Mouse (Mus musculus) forebrain, postnatal 0 days (tissue): ENCODE results near the gene Arhgap6. TPM values are rescaled to one million over a fixed set of nuclear protein-coding genes. Genes with fewer than 3 reads are reported as not detected.
A peak's percentile ranks its signal among the peaks of the same experiment; 100 is the strongest.

ENCODE experiments used
- ATAC-seq: fragments of 200-750 bp; cut with Nextera tagmentation; 2 replicates; pipeline ENCODE4 v1.8.0; 2017; ENCODE audit warnings: mild to moderate bottlenecking, moderate library complexity
- DNase-seq: peaks from one replicate; pipeline ENCODE4 v3.0.0-alpha.2; 2015
- H3K27ac ChIP-seq: fragments of 300-500 bp; sonication (generic); 2 replicates; pipeline ENCODE4 v1.5.1; 2014; ENCODE audit warnings: low read depth, mild to moderate bottlenecking, antibody characterized with exemption, low read length, moderate library complexity, mixed read lengths
- H3K27me3 ChIP-seq: fragments of 300-500 bp; sonication (generic); 2 replicates; pipeline ENCODE4 v1.6.1; 2014; ENCODE audit warnings: mild to moderate bottlenecking, low read length, mixed read lengths; ENCODE audit not compliant: insufficient read depth
- H3K36me3 ChIP-seq: fragments of 300-500 bp; sonication (generic); 2 replicates; pipeline ENCODE4 v1.6.1; 2014; ENCODE audit warnings: mild to moderate bottlenecking, moderate library complexity; ENCODE audit not compliant: insufficient read depth
- H3K4me1 ChIP-seq: fragments of 300-500 bp; sonication (generic); 2 replicates; pipeline ENCODE4 v1.6.1; 2014; ENCODE audit warnings: antibody characterized with exemption; ENCODE audit not compliant: insufficient read depth
- H3K4me2 ChIP-seq: fragments of 300-500 bp; sonication (generic); 2 replicates; pipeline ENCODE4 v1.6.1; 2014; ENCODE audit warnings: low read depth, mild to moderate bottlenecking, moderate library complexity
- H3K4me3 ChIP-seq: fragments of 300-500 bp; sonication (generic); 2 replicates; pipeline ENCODE4 v1.5.1; 2014; ENCODE audit warnings: low read depth, low read length, mixed read lengths
- H3K9ac ChIP-seq: fragments of 300-500 bp; sonication (generic); 2 replicates; pipeline ENCODE4 v1.6.1; 2014; ENCODE audit warnings: mild to moderate bottlenecking
- H3K9me3 ChIP-seq: fragments of 300-500 bp; sonication (generic); 2 replicates; pipeline ENCODE4 v1.6.1; 2016; ENCODE audit warnings: low read length
- CTCF ChIP-seq: sonication (generic); IDR thresholded peaks from 2 replicates; pipeline ENCODE4 v1.5.1; 2016; ENCODE audit warnings: antibody characterized with exemption, control low read depth, low read depth
- WGBS: fragments of 180-500 bp; shearing (Covaris S2); extraction: QIAGEN DNeasy Blood & Tissue Kit; methylation state at CpG from one replicate; pipeline ENCODE4 v1.1.7; 2014; 5-methylcytosine and 5-hydroxymethylcytosine counted together
- polyA plus RNA-seq: library from polyadenylated mRNA; unstranded; fragments of >200 nt; fragmentation: Nextera tagmentation; extraction: Ambion mirVana; gene quantifications from 2 replicates; pipeline ENCODE4 v1.2.1, GENCODE M21; 2015
- total RNA-seq: library from RNA; depleted of rRNA; stranded (reverse); fragments of >200 nt; gene quantifications from 2 replicates; pipeline ENCODE4 v1.2.3, GENCODE M21; 2014

Arhgap6 gene
- total and polyA plus RNA-seq, 2 experiments from 2014 or later = 1.3 to 4.0 TPM

DNA sequence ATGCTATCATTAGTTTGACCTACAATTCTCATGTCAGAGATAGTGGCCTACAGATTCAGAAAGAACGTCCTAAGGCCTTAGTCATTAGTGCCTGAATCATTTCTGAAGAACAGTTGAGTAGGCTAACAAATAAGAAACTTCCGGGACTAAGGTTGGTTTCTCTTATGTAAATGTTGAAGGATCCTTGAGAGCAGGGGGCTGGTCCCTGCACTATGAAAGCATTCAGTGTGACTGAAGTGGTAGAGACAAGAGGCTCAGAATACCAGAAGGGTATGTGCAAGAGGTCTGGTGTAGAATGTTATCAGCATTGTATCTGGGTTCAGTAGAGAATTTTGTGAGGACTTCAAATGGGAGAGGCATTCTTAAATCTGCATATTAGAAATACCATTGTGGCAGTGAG, 185.5 kb downstream of the Arhgap6 start:
- no peak overlapping the region for H3K4me3 ChIP-seq
- no peaks in the 10 kb centered on the region for H3K9me3 ChIP-seq
- no peak for TF ChIP-seq CTCF
- H3K4me1 ChIP-seq = no peaks in the 10 kb centered on the region
- no peak overlapping the region for H3K4me2 ChIP-seq
- H3K9ac ChIP-seq = no peak overlapping the region
- no peak overlapping the region for H3K27ac ChIP-seq
- H3K36me3 ChIP-seq = no peaks in the 10 kb centered on the region
- DNase-seq (no peak), ATAC-seq (no peak)
- no peaks in the 10 kb centered on the region for H3K27me3 ChIP-seq
- WGBS = 78% methylated on average over 2 of the region's 2 CpGs

DNA sequence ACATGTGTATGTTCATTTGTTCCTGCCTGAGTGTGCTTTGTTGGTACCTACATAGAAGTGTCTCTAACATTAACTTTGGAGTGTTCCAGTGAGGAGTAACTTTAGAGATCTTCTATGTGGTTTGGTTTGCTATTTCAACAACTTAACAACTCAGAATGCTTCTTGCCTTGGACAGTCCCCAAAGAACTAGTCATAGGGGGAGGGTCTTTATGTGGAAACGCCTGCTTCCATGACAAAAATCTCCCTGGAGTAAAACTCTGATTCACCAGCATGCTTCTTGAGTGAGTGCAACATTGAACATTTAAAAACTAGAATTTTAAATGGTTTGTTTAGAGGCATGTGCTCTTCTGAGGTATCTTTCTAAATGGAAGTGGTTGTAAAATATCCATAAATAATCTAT, 212.2 kb downstream of the Arhgap6 start:
- WGBS = 62% methylated on average over 1 of the region's 1 CpGs

DNA sequence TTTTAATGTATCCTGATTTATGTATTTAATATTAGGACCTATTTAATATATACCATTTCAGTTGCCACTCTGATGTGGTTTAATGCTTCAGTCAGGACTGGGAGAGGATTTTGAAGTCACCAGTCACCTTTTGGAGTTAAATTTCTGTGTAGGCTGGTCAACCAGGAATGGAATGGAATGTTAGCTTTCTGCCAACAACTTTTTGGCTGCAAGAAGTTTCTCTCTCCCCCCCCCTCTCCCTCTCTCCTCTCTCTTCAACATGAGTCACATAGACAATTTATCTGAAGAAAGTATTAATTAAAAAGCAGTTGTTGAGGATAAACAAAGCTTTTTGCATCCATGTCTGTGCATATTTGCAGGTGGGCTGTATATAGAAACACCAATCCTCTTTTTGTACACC, 217.8 kb downstream of the Arhgap6 start:
- no peak for DNase-seq
- H3K4me1 ChIP-seq = no peaks in the 10 kb centered on the region
- H3K9me3 ChIP-seq = no peaks in the 10 kb centered on the region
- no peak for ATAC-seq
- no peak overlapping the region for H3K4me3 ChIP-seq
- H3K36me3 ChIP-seq = no peaks in the 10 kb centered on the region
- H3K27ac ChIP-seq = no peak overlapping the region
- no peak overlapping the region for H3K9ac ChIP-seq
- no peak for TF ChIP-seq CTCF
- no peaks in the 10 kb centered on the region for H3K27me3 ChIP-seq
- H3K4me2 ChIP-seq = no peak overlapping the region

More for the DNA sequence above, 212.2 kb downstream of the Arhgap6 start:
- no peaks in the 10 kb centered on the region for H3K4me1 ChIP-seq
- no peaks in the 10 kb centered on the region for H3K36me3 ChIP-seq
- H3K9me3 ChIP-seq = no peaks in the 10 kb centered on the region
- DNase-seq (no peak), ATAC-seq (no peak)
- no peak overlapping the region for H3K9ac ChIP-seq
- H3K27me3 ChIP-seq = no peaks in the 10 kb centered on the region
- no peak overlapping the region for H3K4me2 ChIP-seq
- TF ChIP-seq CTCF = no peak
- H3K4me3 ChIP-seq = no peak overlapping the region
- no peak overlapping the region for H3K27ac ChIP-seq

DNA sequence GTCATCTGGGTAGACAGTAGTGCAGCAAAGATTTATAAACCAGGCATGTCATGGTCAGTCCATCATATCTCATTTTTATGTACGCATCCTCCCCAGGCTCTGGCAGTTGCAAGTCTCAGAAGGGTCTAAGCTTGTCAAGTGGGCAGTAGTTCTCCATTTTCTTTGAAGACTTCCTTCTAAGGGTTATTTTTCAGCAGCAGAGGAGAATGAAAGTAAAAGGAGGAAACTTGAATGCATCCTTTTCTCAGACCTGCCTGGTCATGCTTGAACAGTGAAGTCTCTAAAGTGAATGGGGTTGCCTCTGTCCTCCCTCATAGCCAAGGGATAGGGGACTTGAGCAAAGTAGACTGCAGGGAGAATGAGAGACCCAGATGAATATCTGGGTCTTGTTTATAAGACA, 239.5 kb downstream of the Arhgap6 start:
- DNase-seq = no peak
- H3K4me3 ChIP-seq = no peak overlapping the region
- 97% methylated on average over 1 of the region's 1 CpGs for WGBS
- ATAC-seq = no peak
- no peak overlapping the region for H3K4me2 ChIP-seq
- no peaks in the 10 kb centered on the region for H3K36me3 ChIP-seq
- no peak overlapping the region for H3K9ac ChIP-seq
- H3K27me3 ChIP-seq = no peaks in the 10 kb centered on the region
- no peaks in the 10 kb centered on the region for H3K4me1 ChIP-seq
- H3K27ac ChIP-seq = no peak overlapping the region
- no peak for TF ChIP-seq CTCF
- no peaks in the 10 kb centered on the region for H3K9me3 ChIP-seq

DNA sequence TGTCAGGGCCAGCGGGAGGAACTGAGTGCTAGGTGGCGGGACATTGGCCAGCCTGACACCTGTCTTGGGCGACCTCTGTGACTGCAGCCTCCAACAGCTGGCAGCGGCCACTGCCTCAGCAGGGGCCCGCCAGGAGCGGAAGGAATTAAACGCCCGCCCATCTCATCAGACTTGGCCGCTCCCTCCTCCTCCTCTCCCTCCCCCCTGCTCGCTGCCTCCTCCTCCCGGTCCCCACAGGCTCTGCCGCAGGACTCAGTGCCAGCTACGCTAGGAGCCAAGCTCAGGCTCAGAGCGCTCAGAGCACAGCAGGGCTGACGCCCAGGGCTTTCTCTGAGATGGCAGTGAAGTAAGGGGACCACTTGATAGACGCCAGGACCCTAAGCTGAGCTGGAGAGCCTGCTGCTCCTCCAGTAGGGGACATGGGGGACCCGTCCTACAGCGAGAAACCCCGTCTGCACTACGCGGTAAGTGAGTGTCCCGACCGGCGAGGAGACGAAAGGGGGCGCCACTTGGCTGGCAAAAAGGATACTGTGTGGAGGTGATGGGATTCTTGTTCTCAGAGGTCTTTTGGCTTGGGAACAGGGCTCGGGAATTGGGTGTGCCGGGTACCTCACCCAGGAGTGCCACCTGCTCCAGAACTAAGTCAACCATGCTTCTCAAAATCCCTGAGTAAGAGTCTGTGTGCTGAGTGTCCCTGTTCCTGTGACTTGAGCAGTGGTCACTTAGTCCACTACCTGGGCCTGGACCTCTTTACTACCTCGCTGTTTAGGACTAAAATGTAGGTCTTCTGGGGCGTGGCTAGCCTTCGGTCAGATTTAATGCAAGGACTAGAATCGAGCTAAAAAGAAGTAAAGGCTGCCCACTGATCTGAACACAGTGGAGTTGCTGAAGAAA, 241.8 kb downstream of the Arhgap6 start:
- Histone ChIP-seq H3K9me3 (no peaks in the 10 kb centered on the region), H3K9ac (0 out of 2 replicates have a peak overlapping the region, but pooled peaks have one; percentile 10), H3K36me3 (no peaks in the 10 kb centered on the region), H3K4me3 (peak overlapping the region; percentile 31), H3K27me3 (no peaks in the 10 kb centered on the region), H3K27ac (no peak overlapping the region), H3K4me1 (no peaks in the 10 kb centered on the region), H3K4me2 (peak overlapping the region; percentile 55)
- WGBS = 23% methylated on average over 32 of the region's 32 CpGs
- peak; percentile 94 for ATAC-seq
- peak; percentile 47; the same call in 1 of the 2 replicates for TF ChIP-seq CTCF
- peak; percentile 62 for DNase-seq

DNA sequence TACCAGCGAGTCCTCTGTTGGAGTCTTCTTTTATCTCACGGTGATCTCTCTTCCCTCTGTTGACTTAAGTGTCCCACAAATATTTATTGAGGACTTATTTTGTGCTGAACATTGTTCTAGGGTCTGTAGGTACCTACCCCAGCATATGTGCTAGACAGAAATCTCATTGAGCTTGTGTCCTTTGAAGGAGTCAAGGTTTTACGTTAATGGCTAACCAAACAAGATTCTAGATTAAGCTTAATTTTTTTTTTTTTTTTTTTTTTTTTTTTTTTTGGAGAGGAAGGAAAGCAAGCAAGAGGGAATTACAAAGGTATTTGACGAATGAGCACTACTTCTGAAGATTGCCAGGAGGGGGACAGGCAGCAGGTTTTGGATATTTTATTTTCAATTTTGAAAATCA, 242.5 kb downstream of the Arhgap6 start:
- ATAC-seq (no peak), DNase-seq (no peak)
- Histone ChIP-seq H3K27ac (no peak overlapping the region), H3K9me3 (no peaks in the 10 kb centered on the region), H3K4me2 (peak overlapping the region; percentile 55; the same call in 1 of the 2 replicates), H3K4me1 (no peaks in the 10 kb centered on the region), H3K36me3 (no peaks in the 10 kb centered on the region), H3K9ac (no peak overlapping the region), H3K27me3 (no peaks in the 10 kb centered on the region), H3K4me3 (no peak overlapping the region)
- no peak for TF ChIP-seq CTCF
- 61% methylated on average over 4 of the region's 4 CpGs for WGBS

DNA sequence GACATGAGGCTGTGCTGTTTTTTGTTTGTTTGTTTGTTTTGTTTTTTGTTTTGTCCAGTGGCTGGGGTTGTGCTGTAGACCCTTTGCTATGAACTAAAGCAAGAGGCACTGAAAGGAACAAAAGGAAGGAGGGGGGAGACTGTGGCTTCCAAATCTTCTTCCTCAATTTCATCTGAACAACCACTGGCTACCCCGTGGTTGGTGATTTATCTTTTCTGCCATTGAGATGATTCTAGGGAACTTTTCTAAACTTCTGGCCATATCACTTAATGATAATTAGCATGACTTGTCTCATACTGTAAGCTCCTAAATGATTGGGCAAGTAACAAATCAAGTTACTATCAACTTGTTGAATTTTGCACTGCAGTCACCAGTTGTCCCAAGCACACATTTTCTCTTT, 249.0 kb downstream of the Arhgap6 start:
- no peak overlapping the region for H3K27ac ChIP-seq
- no peak for TF ChIP-seq CTCF
- no peaks in the 10 kb centered on the region for H3K27me3 ChIP-seq
- no peaks in the 10 kb centered on the region for H3K9me3 ChIP-seq
- H3K9ac ChIP-seq = no peak overlapping the region
- no peaks in the 10 kb centered on the region for H3K4me1 ChIP-seq
- WGBS = 90% methylated on average over 1 of the region's 1 CpGs
- no peak overlapping the region for H3K4me2 ChIP-seq
- no peak overlapping the region for H3K4me3 ChIP-seq
- no peak for ATAC-seq
- H3K36me3 ChIP-seq = no peaks in the 10 kb centered on the region
- no peak for DNase-seq
